Mouse (Mus musculus) CH12.LX (cell line): ENCODE measurements around the gene Fbxl15. TPM values are rescaled to one million over a fixed set of nuclear protein-coding genes. Genes with fewer than 3 reads are reported as not detected.

Experiments
- DNase-seq: peaks from one replicate; pipeline ENCODE4 v3.0.0-alpha.2; 2013; ENCODE audit errors: extremely low read depth
- H3K27ac ChIP-seq: 2 replicates; pipeline ENCODE4 v1.5.1; 2012; ENCODE audit warnings: low read depth, mild to moderate bottlenecking, control low read depth, moderate library complexity; ENCODE audit not compliant: insufficient read depth
- H3K27me3 ChIP-seq: replicated peaks from 2 replicates; pipeline ENCODE3; 2012; ENCODE audit warnings: inconsistent platforms
- H3K36me3 ChIP-seq, 2 experiments: replicated peaks in 1 of 2; 2 replicates each; pipeline versions ENCODE3 to v1.6.1; 2012; ENCODE audit warnings: inconsistent platforms in 1 of 2, low read length in 1 of 2, mild to moderate bottlenecking in 1 of 2, mixed read lengths in 1 of 2, moderate library complexity in 1 of 2; ENCODE audit not compliant: control insufficient read depth in 1 of 2, insufficient read depth in 1 of 2
- H3K4me1 ChIP-seq, 2 experiments: 2 replicates each; pipeline ENCODE4 v1.6.1; 2012; ENCODE audit warnings: inconsistent platforms in 1 of 2, moderate library complexity in 1 of 2; ENCODE audit not compliant: insufficient read depth in 2 of 2, control insufficient read depth in 1 of 2
- H3K4me2 ChIP-seq: 2 replicates; pipeline ENCODE4 v1.6.1; 2012; ENCODE audit warnings: low read depth, mild to moderate bottlenecking, control low read depth; ENCODE audit not compliant: poor library complexity, insufficient read depth, severe bottlenecking
- H3K4me3 ChIP-seq, 3 experiments: fragments of 150-350 bp in 1 of 3; sonication (generic) in 1 of 3; replicated peaks in 1 of 3; 2 replicates each; pipeline versions ENCODE3 to v1.5.1; 2011 to 2012; ENCODE audit warnings: low read depth in 2 of 3, low read length in 2 of 3, mild to moderate bottlenecking in 2 of 3, moderate library complexity in 2 of 3, control low read depth in 1 of 3, improper control_type of control experiment in 1 of 3, inconsistent platforms in 1 of 3, mixed read lengths in 1 of 3; ENCODE audit not compliant: poor library complexity in 1 of 3
- H3K79me2 ChIP-seq: replicated peaks from 2 replicates; pipeline ENCODE4 v1.6.1; 2012; ENCODE audit warnings: mild to moderate bottlenecking, moderate library complexity; ENCODE audit not compliant: control insufficient read depth, poor library complexity, insufficient read depth, severe bottlenecking; ENCODE audit errors: extremely low read depth
- H3K9ac ChIP-seq: 2 replicates; pipeline ENCODE4 v1.6.1; 2012; ENCODE audit warnings: low read depth, mild to moderate bottlenecking, control low read depth, moderate library complexity; ENCODE audit not compliant: insufficient read depth
- H3K9me3 ChIP-seq: replicated peaks from 2 replicates; pipeline ENCODE3; 2012; ENCODE audit warnings: low read length, inconsistent platforms, mixed read lengths
- BHLHE40 ChIP-seq: IDR thresholded peaks from 2 replicates; pipeline ENCODE4 v1.6.1; 2011; ENCODE audit warnings: mild to moderate bottlenecking, low read depth, low read length, improper control_type of control experiment
- CHD1 ChIP-seq: IDR thresholded peaks from 2 replicates; pipeline ENCODE4 v1.6.1; 2012; ENCODE audit warnings: low read depth, low read length, improper control_type of control experiment, inconsistent platforms
- E2F4 ChIP-seq: IDR thresholded peaks from 2 replicates; pipeline ENCODE4 v1.6.1; 2011; ENCODE audit warnings: low read depth, low read length, improper control_type of control experiment; ENCODE audit not compliant: insufficient replicate concordance
- EP300 ChIP-seq: IDR thresholded peaks from 2 replicates; pipeline ENCODE4 v1.6.1; 2011; ENCODE audit warnings: low read length, improper control_type of control experiment
- ETS1 ChIP-seq: conservative IDR thresholded peaks from 2 replicates; pipeline ENCODE4 v1.6.1; 2012; ENCODE audit warnings: low read depth, mild to moderate bottlenecking, inconsistent platforms, low read length, improper control_type of control experiment, moderate library complexity
- IRF4 ChIP-seq: IDR thresholded peaks from 2 replicates; pipeline ENCODE4 v1.6.1; 2014; ENCODE audit warnings: low read depth, mild to moderate bottlenecking, inconsistent platforms, low read length, improper control_type of control experiment
- KAT2A ChIP-seq: IDR thresholded peaks from 2 replicates; pipeline ENCODE4 v1.6.1; 2012; ENCODE audit warnings: low read length, improper control_type of control experiment, inconsistent platforms; ENCODE audit not compliant: insufficient replicate concordance
- MAX ChIP-seq: IDR thresholded peaks from 2 replicates; pipeline ENCODE4 v1.6.1; 2011; ENCODE audit warnings: low read length, improper control_type of control experiment
- MAZ ChIP-seq: IDR thresholded peaks from 2 replicates; pipeline ENCODE4 v1.6.1; 2012; ENCODE audit warnings: low read depth, mild to moderate bottlenecking, inconsistent platforms, low read length, improper control_type of control experiment, moderate library complexity
- MEF2A ChIP-seq: IDR thresholded peaks from 2 replicates; pipeline ENCODE4 v1.6.1; 2014; ENCODE audit warnings: low read depth, mild to moderate bottlenecking, inconsistent platforms, low read length, improper control_type of control experiment, borderline replicate concordance
- MXI1 ChIP-seq: IDR thresholded peaks from 2 replicates; pipeline ENCODE4 v1.6.1; 2011; ENCODE audit warnings: mild to moderate bottlenecking, low read depth, low read length, improper control_type of control experiment
- MYC ChIP-seq: IDR thresholded peaks from 2 replicates; pipeline ENCODE4 v1.6.1; 2011; ENCODE audit warnings: low read depth, mild to moderate bottlenecking, improper control_type of control experiment, low read length
- POLR2AphosphoS2 ChIP-seq: IDR thresholded peaks from 2 replicates; pipeline ENCODE4 v1.6.1; 2011; ENCODE audit warnings: low read depth, low read length, improper control_type of control experiment
- RAD21 ChIP-seq: IDR thresholded peaks from 2 replicates; pipeline ENCODE4 v1.6.1; 2011; ENCODE audit warnings: low read depth, mild to moderate bottlenecking, low read length, improper control_type of control experiment, moderate library complexity
- RCOR1 ChIP-seq: conservative IDR thresholded peaks from 2 replicates; pipeline ENCODE4 v1.6.1; 2012; ENCODE audit warnings: low read depth, mild to moderate bottlenecking, inconsistent platforms, low read length, improper control_type of control experiment
- SIN3A ChIP-seq: IDR thresholded peaks from 2 replicates; pipeline ENCODE4 v1.6.1; 2012; ENCODE audit warnings: low read length, improper control_type of control experiment, inconsistent platforms
- TBP ChIP-seq: conservative IDR thresholded peaks from 2 replicates; pipeline ENCODE4 v1.6.1; 2011; ENCODE audit warnings: low read depth, low read length, improper control_type of control experiment
- TCF12 ChIP-seq: IDR thresholded peaks from 2 replicates; pipeline ENCODE4 v1.6.1; 2014; ENCODE audit warnings: low read depth, mild to moderate bottlenecking, inconsistent platforms, low read length, improper control_type of control experiment
- USF2 ChIP-seq: conservative IDR thresholded peaks from 2 replicates; pipeline ENCODE4 v1.6.1; 2011; ENCODE audit warnings: low read depth, low read length, improper control_type of control experiment
- dilution Hi-C: fragments of 300-500 bp; cut with MboI; formaldehyde crosslinking; loops from 2 replicates; pipeline ENCODE4 v1.14.3; 2020; ENCODE audit warnings: low sequenced_read_pairs; ENCODE audit not compliant: extremely low pct_unique_long_range_greater_than_20kb, extremely low pct_ligation_motif_present
- in situ Hi-C: fragments of 300-500 bp; cut with MboI; formaldehyde crosslinking; loops from 3 replicates; pipeline ENCODE4 v1.14.3; 2019; ENCODE audit warnings: low sequenced_read_pairs, low pct_ligation_motif_present, low pct_unique_long_range_greater_than_20kb, mixed read lengths
- polyA plus RNA-seq: library from polyadenylated mRNA; unstranded; fragments of >175 nt; gene quantifications from 2 replicates; pipeline ENCODE4 v1.2.1, GENCODE M21; 2012; ENCODE audit warnings: low read depth; ENCODE audit not compliant: insufficient read length
- total RNA-seq, 2 experiments: library from RNA; depleted of rRNA; stranded (reverse); fragments of 300-350 nt in 1 of 2; fragments of >200 nt in 1 of 2; gene quantifications; 2 replicates each; pipeline ENCODE4 v1.2.3; 2012 to 2014

Gene Fbxl15
- total and polyA plus RNA-seq, 3 experiments = 7.6 to 9.9 (median 9.4) TPM

GRCm38 (mm10) chr19:46315752-46316610, 12.0 kb upstream of the Fbxl15 start:
- Histone ChIP-seq H3K36me3 (peaks cover 35 to 59% of the 10 kb centered on the region in 2 experiments), H3K4me3 (no peak overlapping the region), H3K4me1 (peaks cover 0 to 66% of the 10 kb centered on the region in 2 experiments; a peak in 2 of 4 replicates), H3K9ac (no peak overlapping the region), H3K27ac (no peak overlapping the region), H3K79me2 (no peaks in the 10 kb centered on the region), H3K4me2 (no peak overlapping the region), H3K9me3 (peaks cover 8% of the 10 kb centered on the region), H3K27me3 (no peaks in the 10 kb centered on the region)
- DNase-seq = peak; percentile 61
- TF ChIP-seq MEF2A (peak; percentile 69), EP300 (0 out of 2 replicates have a peak, but pooled peaks have one; percentile 17), POLR2AphosphoS2 (no peak), MXI1 (peak; percentile 38; the same call in 1 of the 2 replicates), ETS1 (peak; percentile 63), SIN3A (0 out of 2 replicates have a peak, but pooled peaks have one; percentile 32), BHLHE40 (no peak), TCF12 (0 out of 2 replicates have a peak, but pooled peaks have one; percentile 35)
- in situ Hi-C loops (no loop called here), dilution Hi-C loops (no loop called here)

DNA sequence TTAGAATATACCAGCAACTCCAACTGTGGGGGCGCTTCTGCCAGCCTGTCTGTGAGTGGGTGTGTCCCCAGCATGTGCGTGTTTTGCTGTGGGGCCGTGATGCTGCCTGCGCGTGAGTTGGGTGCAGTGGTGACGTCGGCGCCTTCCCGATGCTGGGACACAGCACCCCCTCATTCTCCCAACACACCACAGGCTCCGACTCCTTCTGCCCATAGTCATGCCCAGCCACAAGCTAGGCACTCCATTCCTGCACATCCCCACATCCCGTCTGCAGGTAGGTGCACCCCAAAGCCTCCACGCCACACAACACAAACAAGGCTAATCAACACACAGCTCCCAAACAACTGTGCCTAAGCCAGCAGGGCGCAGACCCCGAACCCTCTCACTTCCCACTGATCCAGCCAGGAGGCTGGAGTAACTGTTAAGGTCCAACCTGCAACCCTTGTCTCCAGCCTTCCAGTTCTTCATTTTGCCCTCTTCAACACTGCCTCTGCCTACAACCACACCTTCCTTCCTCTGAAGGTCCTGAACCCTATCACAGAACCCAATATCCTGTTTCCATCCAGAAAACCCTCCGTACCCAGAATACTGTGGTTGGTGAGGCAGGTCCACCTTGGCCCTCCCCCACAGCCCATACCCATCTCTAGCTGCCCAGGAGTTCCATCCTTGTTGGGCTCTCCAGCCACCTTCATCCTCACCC, 11.0 kb upstream of the Fbxl15 start:
- H3K9ac ChIP-seq = no peak overlapping the region
- in situ Hi-C loops = no loop called here

More for the DNA sequence above, 11.0 kb upstream of the Fbxl15 start:
- Histone ChIP-seq H3K4me1 (peaks cover 3 to 76% of the 10 kb centered on the region in 2 experiments; a peak in 2 of 4 replicates), H3K4me3 (no peak overlapping the region), H3K4me2 (no peak overlapping the region), H3K9me3 (peaks cover 8% of the 10 kb centered on the region), H3K36me3 (peaks cover 25 to 49% of the 10 kb centered on the region in 2 experiments), H3K79me2 (no peaks in the 10 kb centered on the region), H3K27ac (no peak overlapping the region), H3K27me3 (no peaks in the 10 kb centered on the region)
- TF ChIP-seq IRF4 (no peak), BHLHE40 (no peak), KAT2A (no peak), RCOR1 (no peak), MAZ (no peak), CHD1 (no peak), TBP (no peak), MYC (no peak), E2F4 (no peak), MEF2A (no peak), RAD21 (no peak), USF2 (no peak), TCF12 (no peak), MAX (no peak), POLR2AphosphoS2 (no peak)
- no peak for DNase-seq
- dilution Hi-C loops = no loop called here
